Mouse (Mus musculus) left cerebral cortex, postnatal 4 days (tissue): ENCODE data around the gene Tmprss4. TPM values are rescaled to one million over a fixed set of nuclear protein-coding genes. Genes with fewer than 3 reads are reported as not detected.

Source experiments
- DNase-seq: peaks from one replicate; pipeline ENCODE4 v3.0.0-alpha.2; 2022
- intact Hi-C: fragments of 180-260 bp; cut with DNase I; formaldehyde crosslinking; loops from one replicate; pipeline ENCODE4 v1.15.1; 2025
- total RNA-seq, 2 experiments: library from RNA; stranded (reverse); gene quantifications; 2 replicates each; pipeline ENCODE4 v1.2.3; 2021

Tmprss4 gene
- total RNA-seq, 2 experiments from 2014 or later: not detected

DNA sequence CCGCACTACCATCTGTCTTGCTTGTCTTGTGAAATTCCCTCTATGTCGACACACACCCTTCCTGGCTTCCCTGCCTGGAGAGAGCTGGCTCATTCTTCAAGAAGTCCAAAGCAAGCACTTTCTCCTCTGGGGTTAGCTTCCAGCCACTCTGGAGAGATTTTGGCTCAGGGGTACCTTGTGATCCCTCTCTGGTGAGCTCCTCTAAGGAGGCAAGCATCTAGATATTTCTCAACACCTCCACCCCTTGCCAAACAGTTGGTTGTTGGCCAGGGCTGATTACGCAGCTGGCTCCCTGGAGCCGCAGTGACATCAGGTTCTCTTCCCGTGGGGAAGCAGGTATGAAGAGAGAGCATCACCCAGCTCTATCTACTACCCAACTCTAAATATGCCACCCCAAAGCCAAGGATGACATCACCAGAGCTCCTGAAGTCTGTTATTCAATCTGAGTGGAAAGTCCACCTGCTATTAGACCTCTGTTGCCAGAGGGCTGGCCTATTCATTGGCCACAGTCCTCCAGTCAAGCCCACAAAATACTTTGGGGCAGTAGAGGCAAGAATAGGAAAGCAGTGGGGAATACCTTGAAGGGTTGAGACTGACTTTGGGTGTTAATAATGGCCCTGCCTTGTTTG, 2.5 kb downstream of the Tmprss4 start:
- intact Hi-C loops: no loop called here

DNA sequence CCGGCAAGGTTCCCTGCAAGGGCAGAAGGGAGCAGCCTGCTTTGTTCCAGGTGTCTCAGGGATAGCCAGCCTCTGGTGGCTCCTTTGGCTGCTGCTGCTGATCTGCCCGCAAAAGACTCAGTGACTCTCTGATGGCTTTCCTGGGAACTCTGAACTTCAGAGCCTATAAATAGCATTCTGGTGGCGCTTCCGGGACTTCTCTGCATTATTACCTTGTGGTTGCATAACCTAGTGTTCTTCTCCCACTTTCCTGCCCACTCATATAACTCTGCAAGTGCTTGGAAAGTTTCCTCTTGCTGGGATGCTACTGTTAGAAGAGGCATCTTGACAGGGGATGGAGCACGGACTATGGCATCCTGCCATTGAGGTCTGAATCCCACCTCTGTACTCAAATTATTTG, 6.3 kb downstream of the Tmprss4 start:
- no peak for DNase-seq
- intact Hi-C loops: no loop called here

More for the DNA sequence above, 2.5 kb downstream of the Tmprss4 start:
- DNase-seq: no peak

DNA sequence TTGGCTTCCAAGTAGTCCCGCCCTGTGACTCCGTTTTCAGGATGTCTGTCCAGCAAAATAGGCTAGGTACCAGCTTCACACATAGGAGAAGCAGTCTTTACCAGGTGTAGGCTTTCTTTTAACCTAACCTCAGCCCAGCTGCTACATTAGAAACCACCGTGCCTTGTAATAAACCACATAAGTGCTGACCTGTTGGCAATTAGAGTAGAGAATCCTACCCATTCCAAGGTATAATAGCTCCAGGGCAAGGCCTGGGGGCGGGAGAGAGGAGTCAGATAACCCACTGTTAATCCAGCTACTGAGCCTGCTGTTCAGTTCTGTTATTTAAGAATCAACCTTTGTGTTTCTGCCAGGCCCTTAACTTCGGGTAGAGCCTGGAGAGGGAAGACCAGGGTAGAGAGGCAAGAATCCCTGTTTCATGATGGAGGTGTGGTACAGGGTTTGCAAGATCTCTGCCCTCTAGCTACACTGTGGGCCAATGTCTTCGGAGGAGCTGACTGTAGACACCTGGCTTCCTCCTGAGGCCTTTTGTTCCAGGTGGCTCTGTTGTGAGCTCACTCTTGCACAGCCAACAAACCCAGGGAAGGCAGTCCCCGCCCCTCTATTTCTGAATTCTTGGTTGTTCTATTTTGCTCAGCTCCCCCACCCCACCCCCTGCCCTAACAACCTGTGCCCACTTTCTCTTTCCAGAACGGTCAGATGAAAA, 7.6 kb downstream of the Tmprss4 start:
- DNase-seq: no peak
- intact Hi-C loops: no loop called here

DNA sequence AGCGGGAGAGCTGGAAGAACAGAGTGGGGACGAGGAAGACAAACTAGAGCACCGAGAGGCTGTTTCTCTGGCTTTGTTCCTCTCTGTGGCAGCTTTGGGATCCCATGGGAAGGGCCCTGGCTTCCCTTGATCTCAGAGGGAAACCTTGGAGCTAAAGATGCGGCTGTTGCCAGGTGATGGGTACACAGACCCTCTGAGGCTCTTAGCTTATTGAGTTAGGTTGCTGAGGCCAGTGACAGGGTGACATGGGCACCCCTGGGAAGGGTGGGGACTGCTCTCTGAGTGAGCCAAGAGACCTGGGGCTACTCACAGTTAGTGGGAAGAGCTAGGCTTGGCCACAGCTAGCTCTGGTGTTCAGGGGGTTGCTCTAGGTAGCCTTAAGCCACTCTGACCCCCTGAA, 8.4 kb downstream of the Tmprss4 start:
- intact Hi-C loops: no loop called here
- DNase-seq: no peak

DNA sequence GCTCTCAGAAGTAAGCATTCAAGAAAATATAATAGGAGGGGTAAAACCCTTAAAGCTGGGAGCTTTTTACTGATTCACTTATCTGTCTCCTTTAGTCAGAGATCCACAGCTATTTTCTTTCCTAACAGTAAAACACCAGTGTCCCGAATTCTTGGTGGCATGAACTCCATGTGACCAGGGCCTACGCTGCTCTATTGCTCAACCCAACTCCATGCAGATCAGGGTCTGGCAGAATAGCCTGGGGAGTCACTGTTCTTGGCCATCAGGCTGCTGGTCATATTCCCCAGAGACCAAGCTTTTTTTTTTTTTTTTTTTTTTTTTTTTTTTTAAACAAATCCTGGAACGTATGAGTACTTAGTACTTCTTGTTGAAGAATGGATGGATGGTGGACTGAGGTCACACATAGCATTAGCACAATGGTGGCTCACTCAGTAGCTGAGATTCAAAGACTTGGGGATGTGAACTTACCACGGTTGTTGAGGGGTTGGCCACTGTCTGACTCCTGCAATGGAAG, 14.2 kb downstream of the Tmprss4 start:
- DNase-seq: no peak
- intact Hi-C loops: no loop called here

DNA sequence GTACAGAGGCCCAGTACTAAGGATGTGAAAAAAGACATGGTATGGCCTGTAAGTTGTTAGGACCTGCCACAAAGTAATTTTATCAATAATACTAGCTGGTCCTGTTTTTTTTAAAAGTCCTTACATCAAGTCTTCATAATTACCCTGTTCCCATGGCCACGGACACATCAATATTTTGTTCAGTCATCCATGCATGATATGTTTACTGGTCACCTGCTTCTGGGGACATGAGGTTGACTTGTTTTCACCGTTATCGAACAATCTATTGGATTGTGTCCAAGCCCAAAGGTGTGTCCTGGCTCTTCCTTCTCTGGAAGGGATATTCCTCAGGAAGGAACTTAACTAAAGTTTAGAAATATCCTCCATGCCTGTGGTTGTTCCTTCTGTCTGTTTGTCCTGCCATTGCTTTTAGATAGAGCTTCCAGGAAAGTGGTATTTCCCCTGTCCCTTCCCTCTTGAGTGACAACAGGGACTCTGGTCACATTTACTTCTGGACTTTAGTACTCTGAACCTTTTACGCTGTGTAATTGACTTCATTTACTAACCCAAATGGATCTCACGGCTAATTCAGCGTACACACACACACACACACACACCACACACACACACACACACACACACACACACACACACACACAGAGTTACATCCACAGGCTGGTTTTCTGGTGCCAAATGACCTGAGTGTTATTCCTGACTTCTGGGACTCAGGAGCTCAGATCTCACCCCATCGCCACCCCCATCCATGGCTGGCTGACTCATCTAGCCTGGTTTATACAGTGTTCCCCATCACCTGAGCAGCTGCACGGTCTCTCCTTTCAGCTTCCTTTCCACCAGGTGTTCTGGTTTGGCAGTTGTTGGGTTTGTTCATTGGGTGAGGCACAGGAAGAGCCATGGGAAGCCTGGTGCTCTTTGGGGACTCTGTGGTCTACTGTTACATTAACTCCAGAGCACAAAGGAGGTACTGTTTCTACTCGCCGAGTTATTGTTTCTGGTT, 15.0 kb downstream of the Tmprss4 start:
- intact Hi-C loops: no loop called here
- DNase-seq: no peak

DNA sequence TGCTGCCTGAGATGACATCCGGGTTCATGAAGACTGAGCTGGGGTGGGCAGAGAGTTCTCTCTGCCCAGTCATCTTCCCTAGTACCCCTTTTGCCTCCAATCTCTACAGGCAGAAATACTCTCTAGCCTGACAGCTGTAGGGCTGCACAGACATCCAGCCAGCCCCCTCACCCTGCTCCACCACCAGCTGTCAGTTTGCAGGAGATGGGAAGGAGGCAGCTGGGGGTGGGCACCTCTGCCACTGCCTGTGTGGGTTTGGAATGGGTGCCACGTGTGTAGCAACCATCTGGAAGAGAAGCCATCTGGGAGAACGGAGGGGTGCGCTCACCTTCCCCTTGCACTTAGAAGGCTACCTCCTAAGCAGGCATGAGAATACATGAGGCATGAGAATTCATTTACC, 18.6 kb downstream of the Tmprss4 start:
- intact Hi-C loops: no loop called here
- DNase-seq: peak; percentile 19

DNA sequence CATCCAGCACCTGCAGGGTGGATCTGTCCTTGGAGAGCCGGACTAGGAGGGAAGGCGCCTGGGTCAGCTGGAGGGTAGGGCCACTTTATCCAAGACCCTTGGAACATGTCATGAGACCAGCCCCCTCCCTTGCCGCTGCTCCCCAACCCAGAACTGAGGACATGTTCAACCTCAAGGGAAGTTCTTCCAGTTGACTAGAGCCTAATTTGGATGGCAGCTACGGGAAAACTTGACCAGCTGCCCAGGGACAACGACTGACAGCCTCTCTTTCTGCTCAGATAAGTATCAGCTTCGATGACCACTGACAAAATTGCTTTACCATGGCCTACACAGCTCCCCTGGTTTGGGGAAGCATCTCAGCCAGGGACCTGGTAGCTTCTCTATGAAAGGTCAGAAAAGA, 20.6 kb downstream of the Tmprss4 start:
- intact Hi-C loops: no loop called here
- DNase-seq: peak; percentile 24

DNA sequence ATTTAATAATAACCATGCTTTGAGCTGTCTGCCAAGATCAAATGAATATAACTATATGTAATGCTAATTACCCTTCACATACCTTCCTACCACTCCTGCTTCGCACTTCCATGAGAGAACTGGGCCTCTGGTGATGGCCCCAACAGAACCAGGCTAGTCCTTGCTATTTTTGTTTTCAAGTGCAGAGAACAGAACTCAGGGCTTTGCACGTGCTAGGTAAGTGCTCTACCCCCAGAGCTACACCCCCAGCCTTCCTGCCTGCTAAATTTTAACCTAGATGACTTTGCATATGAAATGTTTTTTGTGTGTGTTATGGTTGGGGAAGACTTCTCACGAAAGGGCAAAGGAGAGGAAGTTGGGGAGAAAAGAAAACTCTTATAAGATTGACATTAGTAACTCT, 21.4 kb downstream of the Tmprss4 start:
- DNase-seq: no peak
- intact Hi-C loops: no loop called here

DNA sequence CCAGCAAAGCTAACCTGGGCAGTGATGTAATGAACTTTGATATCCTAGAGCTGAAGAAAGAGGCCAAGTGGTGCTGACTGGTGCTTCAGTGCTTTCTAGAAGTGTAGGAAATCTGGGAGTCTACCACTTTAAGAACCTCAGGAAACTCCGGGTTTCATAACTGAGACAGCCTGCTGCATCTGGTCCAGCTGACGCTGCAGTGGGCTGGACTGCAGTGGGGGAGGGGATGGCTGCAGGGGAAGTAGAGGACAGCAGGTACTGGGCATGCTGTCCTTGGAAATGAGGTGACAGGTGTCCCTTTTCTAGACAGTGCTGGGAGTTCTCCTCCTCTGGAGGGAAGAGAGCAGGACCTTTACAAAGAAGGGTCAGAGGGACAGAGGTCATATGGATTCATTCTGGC, 22.1 kb downstream of the Tmprss4 start, which contains the start of gene BC049352:
Gene BC049352, plus strand, starts transcription at position 238 of the 400 bp plus-strand sequence.
- intact Hi-C loops: no loop called here
- no peak for DNase-seq

DNA sequence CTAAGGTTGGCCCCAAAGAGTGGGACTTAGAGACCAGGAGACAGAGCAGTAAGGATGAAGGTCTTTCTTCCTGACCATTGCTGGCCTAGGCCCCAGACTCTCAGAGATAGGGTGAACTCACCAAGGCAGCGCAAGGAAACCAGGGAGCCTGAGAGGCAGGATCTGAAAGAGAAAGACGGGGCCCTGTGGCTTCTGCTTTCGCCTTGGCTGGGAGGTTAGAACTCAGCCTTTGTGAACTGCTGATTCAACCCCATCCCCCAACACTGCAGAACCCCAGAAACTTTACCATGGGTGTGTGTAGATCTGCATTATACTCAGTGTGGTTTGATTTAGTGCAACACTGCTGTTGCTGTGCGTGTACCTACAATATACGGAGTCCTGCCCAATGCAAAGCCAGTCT, 24.6 kb downstream of the Tmprss4 start:
- intact Hi-C loops: no loop called here
- no peak for DNase-seq

DNA sequence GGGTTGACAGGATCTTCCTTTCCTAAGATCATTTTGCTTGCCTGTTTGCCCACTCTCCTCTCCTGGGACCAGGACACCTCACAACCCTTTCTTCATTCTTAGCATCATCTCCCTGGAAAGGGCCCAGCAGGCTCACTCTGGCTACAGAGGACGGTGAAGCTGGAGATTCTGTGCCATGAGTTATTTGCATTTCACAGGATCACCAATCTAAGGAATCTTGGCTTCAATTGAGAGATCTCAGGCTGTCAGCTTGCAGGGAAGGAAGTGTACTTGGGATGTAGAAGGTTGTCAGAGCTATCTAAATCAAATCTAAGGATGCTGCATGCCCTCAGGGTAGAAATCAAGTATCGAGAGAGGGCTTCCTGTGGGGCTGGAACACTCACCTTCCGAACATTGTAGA, 30.4 kb downstream of the Tmprss4 start:
- intact Hi-C loops: no loop called here
- DNase-seq: no peak

DNA sequence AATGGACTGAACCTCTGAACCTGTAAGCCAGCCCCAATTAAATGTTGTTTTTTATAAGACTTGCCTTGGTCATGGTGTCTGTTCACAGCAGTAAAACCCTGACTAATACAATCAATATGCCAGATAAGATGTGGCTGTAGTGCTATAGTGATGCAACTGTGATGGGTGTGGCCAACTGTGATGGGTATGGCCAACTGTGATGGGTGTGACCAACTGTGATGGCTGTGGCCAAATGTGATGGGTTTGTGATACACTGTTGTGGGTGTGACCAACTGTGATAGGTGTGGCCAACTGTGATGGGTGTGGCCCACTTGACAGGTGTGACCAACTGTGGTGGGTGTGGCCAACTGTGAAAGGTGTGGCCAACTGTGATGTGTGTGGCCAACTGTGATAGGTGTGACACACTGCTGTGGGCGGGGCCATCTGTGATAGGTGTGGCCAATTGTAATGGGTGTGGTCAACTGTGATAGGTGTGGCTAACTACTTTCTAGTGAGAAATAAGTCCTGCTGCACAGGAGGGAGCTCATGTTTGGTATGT, 32.8 kb downstream of the Tmprss4 start:
- intact Hi-C loops: no loop called here
- no peak for DNase-seq

DNA sequence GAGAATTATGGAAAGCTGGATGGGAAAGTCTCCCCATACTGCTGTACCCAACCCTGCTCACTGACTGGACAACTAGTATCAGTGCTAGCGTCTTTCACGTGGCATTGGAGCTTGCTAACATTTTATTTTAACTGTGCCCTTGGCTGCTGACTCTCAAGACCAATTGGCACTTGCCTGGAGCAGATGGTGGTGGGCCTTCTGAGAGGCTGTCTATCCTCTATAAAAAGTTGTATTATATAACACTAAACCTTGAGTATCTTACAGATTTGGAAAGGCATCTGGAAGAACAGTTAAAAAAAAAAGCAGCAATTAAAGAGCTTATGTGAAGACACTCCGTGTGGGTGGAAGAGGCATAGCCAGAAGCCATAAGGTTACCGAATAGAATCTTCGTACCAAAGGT, 33.7 kb downstream of the Tmprss4 start:
- intact Hi-C loops: no loop called here
- no peak for DNase-seq

DNA sequence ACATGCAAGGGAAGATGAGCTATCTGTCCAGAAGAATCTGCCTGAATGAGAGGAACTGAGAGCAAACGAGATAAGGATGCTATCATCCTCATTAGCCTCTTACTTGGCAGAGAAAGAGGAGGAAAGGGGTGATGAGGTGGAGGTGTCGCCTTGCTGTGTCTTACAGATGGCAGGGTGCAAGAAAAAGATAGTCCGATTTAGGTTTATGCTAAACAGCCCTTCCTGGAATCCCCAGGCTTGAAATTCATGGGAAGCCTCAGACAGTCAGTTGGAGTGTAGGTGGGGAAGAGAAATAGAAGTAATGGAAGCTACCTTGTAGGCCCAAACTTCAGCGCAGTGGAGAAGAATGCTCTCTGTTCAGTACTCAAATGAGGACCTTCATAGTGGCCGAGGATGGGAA, 36.0 kb downstream of the Tmprss4 start:
- DNase-seq: no peak
- intact Hi-C loops: no loop called here

DNA sequence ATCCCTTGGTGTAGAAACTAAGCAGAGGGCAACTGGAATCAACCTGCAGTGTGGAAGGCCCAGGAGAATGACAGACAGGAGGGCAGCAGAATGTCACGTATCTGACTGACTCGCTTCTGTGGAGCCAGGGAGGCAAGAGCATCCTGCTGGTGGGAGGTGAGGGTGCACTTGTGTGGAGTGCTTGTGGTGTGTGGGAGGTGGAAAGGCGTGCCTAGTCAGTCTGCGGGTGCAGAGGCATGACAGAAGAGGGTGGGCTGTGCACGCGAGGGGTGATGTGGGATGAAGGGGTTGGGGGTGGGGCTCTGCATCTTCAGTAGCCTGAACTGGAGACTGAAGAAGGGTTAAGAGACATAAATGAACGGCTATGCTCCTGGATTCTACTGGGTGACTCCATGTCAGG, 50.5 kb downstream of the Tmprss4 start:
- no peak for DNase-seq
- intact Hi-C loops: no loop called here

DNA sequence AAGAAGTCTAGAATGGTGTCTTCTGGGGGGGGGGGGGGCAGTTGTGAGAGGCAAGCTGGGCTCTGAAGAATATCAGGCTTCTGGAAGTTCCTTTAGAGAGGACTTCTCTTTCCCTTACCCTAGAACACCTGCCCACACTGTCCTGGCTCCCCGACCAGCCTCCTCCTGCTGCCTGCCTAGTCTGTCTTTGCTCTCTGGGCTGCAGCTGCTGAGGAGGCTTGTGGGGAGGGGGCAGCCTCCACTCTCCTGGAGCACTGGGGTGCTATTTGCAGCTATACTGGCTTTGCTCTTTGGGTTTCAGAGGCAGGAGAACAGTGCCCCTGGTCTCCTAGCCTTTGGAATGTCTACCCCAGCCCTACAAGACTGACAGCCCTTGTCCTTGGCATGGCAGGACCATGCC, 53.0 kb downstream of the Tmprss4 start:
- intact Hi-C loops: no loop called here
- DNase-seq: no peak

DNA sequence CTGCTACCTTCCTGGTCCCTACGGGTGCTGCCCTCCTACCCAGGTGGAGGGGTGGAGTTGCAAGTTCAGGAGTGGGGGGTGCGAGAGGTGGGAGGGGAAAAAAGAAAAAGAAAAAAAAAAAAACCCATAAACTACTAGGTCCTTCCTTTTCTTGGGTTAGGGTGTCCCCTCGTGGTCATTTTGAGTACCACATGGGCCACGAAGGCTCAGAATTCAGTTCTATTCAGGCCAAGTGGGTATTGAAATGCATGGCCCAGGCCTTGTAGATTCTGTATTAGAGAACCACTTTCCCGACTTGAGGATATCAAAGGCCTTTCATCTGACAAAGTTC, 57.7 kb downstream of the Tmprss4 start:
- DNase-seq: peak; percentile 69
- intact Hi-C loops: loop anchor here (10.0 kb wide), 4 partner anchors 121 to 491 kb away; no protein-coding TSS in a partner anchor

DNA sequence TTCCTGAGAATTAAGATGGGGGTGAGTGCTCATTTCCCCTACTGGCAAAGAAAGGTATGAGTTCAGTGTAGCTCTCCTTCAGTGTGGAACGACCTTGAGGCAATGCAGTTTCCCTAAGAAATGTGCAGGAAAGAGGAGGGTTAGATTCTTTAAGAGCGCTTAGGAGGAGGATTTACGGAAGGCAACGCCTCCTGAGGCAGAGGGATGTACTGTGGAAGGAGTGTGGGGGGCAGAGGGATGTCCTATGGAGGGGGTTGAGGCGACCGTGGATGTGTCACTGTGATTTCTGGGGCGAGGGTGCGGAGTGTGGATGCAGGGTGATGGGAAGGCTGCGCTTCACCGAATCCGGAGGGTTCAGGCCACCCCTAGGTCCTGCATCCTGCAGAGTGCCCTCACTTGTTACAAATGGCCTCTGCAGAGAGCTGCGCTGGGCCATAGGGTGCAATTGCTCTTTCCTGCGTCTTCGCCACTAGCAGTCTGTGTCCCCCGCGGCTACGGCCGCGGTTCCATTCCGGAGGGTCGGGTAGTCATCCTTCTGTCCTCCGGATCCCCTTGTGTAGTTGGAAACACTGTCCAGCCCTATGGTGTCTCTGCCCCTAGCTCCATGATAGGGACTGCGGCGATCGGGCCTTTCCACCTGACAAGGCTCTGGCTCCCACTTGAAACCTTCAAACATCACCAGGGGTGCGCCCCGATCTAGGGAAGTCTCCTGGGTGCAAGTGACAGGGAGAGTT, 58.2 kb downstream of the Tmprss4 start:
- peak; percentile 10 for DNase-seq

DNA sequence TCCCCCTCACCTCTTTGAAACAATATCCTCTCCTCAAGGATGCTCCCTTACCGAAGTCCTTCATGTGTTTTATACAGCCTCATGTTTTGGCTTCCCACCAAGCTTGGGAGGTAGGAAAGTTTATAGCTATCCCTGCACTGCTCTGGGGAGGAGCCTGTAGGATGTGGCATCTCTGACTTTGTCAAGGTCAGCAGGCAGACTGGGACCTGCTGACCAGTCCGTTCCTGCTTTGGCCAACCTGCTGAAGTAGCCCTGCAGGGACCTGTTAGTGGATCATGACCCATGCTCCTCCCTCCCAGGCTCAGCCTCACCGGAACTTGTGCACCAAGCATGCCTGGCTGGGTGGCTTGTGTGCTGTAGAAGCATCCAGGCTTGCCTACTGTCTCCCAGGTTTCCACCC, 61.2 kb downstream of the Tmprss4 start:
- intact Hi-C loops: loop anchor here (10.0 kb wide), 4 partner anchors 118 to 488 kb away; no protein-coding TSS in a partner anchor
- no peak for DNase-seq

More for the DNA sequence above, 58.2 kb downstream of the Tmprss4 start:
- intact Hi-C loops: loop anchor here (10.0 kb wide), 4 partner anchors 121 to 491 kb away; no protein-coding TSS in a partner anchor
